Mouse (Mus musculus) CD4-positive, CD25-positive, alpha-beta regulatory T cell, adult 9 weeks (primary cell): ENCODE measurements around the gene Tchp. TPM values are rescaled to one million over a fixed set of nuclear protein-coding genes. Genes with fewer than 3 reads are reported as not detected.

Experiments
- polyA plus RNA-seq: library from polyadenylated mRNA; unstranded; fragments of 100-300 nt; shearing (Covaris generic); gene quantifications from one replicate; pipeline ENCODE4 v1.2.1, GENCODE M21; 2017

The Tchp gene
- polyA plus RNA-seq, result 18.9 TPM

GRCm38 (mm10) chr5:114707265-114708068, at the start of gene Tchp:
Gene Tchp (plus strand): TSS chr5:114707760.

GRCm38 (mm10) chr5:114658255-114658654, 49.3 kb upstream of the Tchp start, which contains the start of gene Trpv4:
Gene Trpv4 (minus strand): TSS chr5:114658421.

GRCm38 (mm10) chr5:114690633-114691567, 16.7 kb upstream of the Tchp start, which contains the start of gene Gltp:
Gene Gltp (minus strand): TSS chr5:114690984.

Other genes starting within 250 kb of the Tchp start
- not detected for gene Fam222a, start 139.7 kb upstream of the Tchp start, polyA plus RNA-seq
- 0.50 TPM for gene Trpv4, start 49.3 kb upstream of the Tchp start, polyA plus RNA-seq
- 140 TPM for gene Gltp, start 16.8 kb upstream of the Tchp start, polyA plus RNA-seq
- gene Ankrd13a, start 66.9 kb downstream of the Tchp start, polyA plus RNA-seq, result 13.9 TPM
- 136 TPM for gene Git2, start 67.8 kb downstream of the Tchp start, polyA plus RNA-seq
- gene 1500011B03Rik, start 115.7 kb downstream of the Tchp start, polyA plus RNA-seq, result 103 TPM
- not detected for gene 4930519G04Rik, start 145.9 kb downstream of the Tchp start, polyA plus RNA-seq
- not detected for gene Gm9936, start 150.9 kb downstream of the Tchp start, polyA plus RNA-seq
- 20.9 TPM for gene Oasl2, start 189.2 kb downstream of the Tchp start, polyA plus RNA-seq
- 11.6 TPM for gene Oasl1, start 215.5 kb downstream of the Tchp start, polyA plus RNA-seq
- gene 2210016L21Rik, start 234.4 kb downstream of the Tchp start, polyA plus RNA-seq, result 56.6 TPM